Mouse (Mus musculus) lung, adult 2 months (tissue): ENCODE measurements around the gene Arhgef28. TPM values are rescaled to one million over a fixed set of nuclear protein-coding genes. Genes with fewer than 3 reads are reported as not detected.
A peak's percentile ranks its signal among the peaks of the same experiment; 100 is the strongest.

Experiments used
- DNase-seq: peaks from one replicate; pipeline ENCODE4 v3.0.0; 2022
- H3K4me1 ChIP-seq: fragments of 200-500 bp; 2 replicates; pipeline ENCODE4 v1.6.1; 2011; ENCODE audit warnings: low read length; ENCODE audit not compliant: control insufficient read depth, insufficient read depth
- H3K4me3 ChIP-seq: fragments of 200-500 bp; replicated peaks from 2 replicates; pipeline ENCODE3; 2011; ENCODE audit warnings: low read depth, mild to moderate bottlenecking, control low read depth, low read length; ENCODE audit errors: extremely low read depth
- CTCF ChIP-seq: fragments of 200-500 bp; IDR thresholded peaks from 2 replicates; pipeline ENCODE4 v1.5.1; 2011; ENCODE audit warnings: mild to moderate bottlenecking, low read length, control low read depth; ENCODE audit not compliant: insufficient read depth
- POLR2A ChIP-seq: fragments of 200-500 bp; IDR thresholded peaks from 2 replicates; pipeline ENCODE4 v1.6.1; 2011; ENCODE audit warnings: low read depth, mild to moderate bottlenecking, control low read depth, low read length, borderline replicate concordance; ENCODE audit errors: extremely low read depth
- WGBS: fragments of 180-500 bp; shearing (Covaris S2); methylation state at CpG from one replicate; pipeline ENCODE4 v1.1.7; 2018; 5-methylcytosine and 5-hydroxymethylcytosine counted together
- polyA plus RNA-seq: library from polyadenylated mRNA; depleted of rRNA; stranded (reverse); fragments of >200 nt; gene quantifications from 2 replicates; pipeline ENCODE4 v1.2.3, GENCODE M21; 2012; rRNA removed

The Arhgef28 gene
- polyA plus RNA-seq, result 14.6 and 16.0 TPM in 2 replicates

DNA sequence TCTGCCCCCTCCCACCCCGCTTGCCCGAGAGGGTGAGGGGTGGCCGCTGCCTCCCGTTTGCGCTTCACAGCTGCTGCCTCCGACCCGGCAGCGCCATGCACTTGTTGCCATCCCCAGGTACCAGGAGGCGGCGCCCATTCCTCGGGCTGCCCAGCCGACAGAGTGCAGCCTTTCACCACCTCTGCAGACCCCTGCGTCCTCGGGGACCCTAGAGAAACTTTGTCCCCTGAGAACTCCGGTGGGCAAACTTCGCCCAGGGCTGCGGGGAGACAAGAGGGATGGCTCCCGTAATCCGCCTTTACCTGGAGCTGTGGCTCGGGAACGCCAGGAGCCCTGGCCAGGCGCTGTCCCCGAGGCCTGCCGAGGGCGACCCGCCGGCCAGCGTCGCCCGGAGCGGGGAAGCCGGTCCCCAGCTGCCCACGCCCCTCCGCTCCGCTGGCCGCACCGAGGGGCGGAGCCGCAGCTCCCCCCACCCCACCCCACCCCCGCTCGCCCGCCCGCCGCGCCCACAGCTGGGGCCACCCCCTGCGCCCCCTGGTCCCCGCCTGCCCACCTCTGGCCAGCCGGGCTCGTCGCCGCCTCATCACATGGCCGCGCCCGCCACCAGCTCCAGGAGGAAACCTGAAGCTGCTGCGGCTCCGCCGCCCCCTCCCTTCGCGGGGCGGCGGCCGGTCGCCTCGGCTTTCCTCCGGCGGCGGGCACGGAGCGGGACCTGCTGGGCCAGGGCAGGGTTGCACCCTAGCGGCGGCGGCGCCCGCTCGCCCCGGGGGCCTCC, at the start of gene Arhgef28:
Gene Arhgef28, minus strand, starts transcription at position 669 of the 775 bp plus-strand sequence.
- no peak; the same call in 1 of the 2 replicates for TF ChIP-seq POLR2A
- peak; percentile 21; the same call in 1 of the 2 replicates for TF ChIP-seq CTCF
- under 1% methylated on average over 49 of the region's 76 CpGs for WGBS
- H3K4me1 ChIP-seq, result no peaks in the 10 kb centered on the region
- DNase-seq, result peak; percentile 74
- H3K4me3 ChIP-seq, result peak within 1 kb of the TSS; percentile 67

DNA sequence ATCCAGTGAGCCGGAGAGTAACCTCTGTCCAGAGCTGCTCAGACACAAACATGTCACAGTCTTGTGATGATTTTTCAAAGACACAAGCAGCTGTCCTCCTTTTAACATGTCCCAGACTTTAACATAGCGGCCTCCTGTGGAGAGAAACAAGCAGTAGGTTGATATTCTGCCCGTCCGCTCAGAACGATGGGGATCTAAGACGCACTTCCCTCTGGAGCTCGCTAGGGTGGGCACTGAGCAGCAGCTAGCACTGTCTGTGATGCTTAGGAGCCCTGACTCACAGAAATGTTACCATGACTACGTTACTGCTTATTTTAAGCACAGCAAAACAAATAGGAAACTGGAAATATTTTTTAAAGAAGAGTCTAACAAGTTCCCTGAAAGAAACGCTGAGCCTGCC, 48.7 kb upstream of the Arhgef28 start:
- Histone ChIP-seq H3K4me1 (no peaks in the 10 kb centered on the region), H3K4me3 (no peak overlapping the region)
- 76% methylated on average over 9 of the region's 9 CpGs for WGBS
- TF ChIP-seq CTCF, result no peak
- no peak for TF ChIP-seq POLR2A
- no peak for DNase-seq

DNA sequence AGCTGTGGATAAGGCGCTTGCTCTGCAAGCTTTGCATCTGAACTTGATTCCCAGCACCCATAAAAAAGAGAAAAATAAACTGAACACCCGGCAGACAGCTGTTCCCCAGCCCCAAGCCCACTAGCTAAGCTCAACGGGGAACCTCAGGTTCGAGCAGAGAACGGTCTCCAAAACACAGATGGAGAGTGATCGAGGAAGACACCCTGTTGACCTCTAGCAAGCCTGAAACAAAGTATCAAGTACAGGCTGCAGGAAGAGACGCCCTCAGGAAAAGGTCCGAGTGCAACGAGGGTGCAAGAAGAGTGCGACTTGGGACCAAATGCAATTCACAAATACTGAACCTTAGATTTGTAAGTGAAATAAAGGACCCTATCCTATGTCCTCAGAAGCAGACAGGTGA, 43.4 kb upstream of the Arhgef28 start:
- 88% methylated on average over 10 of the region's 10 CpGs for WGBS
- no peak overlapping the region for H3K4me3 ChIP-seq
- no peaks in the 10 kb centered on the region for H3K4me1 ChIP-seq
- DNase-seq, result no peak
- no peak for TF ChIP-seq POLR2A
- no peak for TF ChIP-seq CTCF

DNA sequence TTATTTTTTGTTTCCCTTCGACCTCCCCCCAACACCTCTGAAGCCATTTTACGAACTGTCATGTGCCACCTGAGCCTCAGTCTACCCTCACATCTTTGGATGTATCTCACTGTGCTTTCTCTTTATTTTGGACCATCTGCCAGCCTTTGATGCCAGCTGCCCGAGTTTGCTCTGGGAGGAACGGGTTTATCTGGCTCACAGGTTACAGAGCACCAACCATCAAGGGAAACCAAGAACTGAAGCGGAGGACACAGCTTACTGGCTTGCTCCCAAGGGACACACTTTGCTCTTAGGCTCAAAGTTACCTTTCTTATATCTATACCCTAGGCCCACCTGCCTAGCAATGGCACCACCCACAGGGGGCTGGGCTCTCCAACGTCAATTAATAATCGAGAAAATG, 39.1 kb upstream of the Arhgef28 start:
- no peak for DNase-seq
- Histone ChIP-seq H3K4me1 (no peaks in the 10 kb centered on the region), H3K4me3 (no peak overlapping the region)
- no peak for TF ChIP-seq POLR2A
- TF ChIP-seq CTCF, result no peak
- WGBS, result 70% methylated on average over 7 of the region's 7 CpGs

DNA sequence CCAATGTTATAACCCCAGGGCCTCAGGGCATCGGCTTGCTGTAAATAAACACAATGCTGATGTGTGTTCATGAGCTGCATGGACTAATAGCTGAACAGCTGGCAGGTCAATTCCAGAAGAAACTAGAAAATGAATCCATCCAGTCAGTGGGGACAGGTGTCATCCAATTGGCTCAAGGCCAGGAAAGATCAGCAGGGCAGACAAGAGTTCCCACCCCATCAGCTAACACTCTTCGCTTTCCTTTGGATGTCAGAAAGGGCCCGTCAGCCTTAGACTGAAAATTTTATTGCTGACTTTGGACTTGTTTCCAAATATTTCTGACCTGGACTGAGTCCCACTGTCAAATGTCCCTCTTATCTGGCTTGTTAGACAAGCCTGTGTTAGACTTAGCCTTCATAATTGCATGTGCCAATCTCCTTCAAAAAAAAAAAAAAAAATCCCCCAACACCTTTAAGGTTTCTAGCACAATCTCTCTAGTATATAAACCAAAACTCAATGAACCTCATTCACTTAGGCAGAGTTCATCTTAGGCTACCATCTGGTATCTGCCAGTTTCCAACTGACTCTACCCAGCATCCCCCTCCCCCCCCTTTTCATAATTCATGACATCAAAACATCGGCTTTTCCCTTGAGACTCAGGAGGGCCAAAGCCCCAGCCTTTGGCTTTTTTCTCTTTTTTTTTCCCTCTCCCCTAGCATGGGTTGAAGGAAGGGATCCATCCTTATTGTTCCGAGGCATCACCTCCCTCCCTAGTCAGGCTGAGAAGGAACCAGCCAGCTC, 38.5 kb upstream of the Arhgef28 start:
- WGBS, result 37% methylated on average over 5 of the region's 5 CpGs
- no peak for DNase-seq

DNA sequence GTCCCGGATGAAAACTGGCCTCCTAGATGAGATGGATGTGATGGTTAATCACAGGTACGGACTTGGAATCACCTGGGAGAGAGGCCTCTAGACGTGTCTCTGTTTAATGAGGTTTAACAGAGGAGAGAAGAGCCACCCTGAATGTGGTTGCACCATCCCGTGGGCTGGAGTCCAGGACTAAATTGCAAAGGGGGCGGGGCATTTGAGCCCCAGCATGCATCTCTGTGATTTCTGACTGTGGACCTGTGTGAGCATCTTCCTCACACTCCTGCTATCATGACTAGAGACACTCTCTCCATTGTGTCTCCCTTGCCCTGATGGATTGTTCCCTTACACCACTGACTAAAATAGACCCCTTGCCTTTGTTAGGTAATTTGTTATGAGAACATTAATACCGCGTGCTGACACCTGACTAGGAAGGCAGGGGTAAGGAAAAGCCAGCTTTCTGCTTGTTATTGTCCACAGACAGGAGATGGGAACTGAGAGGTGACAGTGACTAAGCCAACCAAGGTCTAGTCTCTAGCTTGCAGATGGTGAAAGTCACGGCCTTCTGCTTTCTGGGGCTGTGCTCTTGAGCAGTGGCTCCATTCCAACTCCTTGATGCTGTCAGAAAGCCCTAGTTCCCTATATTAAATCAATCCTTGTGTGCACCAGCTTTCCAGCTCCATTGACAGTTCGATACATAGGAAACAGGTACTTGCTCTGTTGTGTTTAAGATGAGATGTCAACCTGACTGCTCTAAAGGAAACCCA, 35.5 kb upstream of the Arhgef28 start:
- H3K4me1 ChIP-seq, result no peaks in the 10 kb centered on the region
- no peak overlapping the region for H3K4me3 ChIP-seq
- DNase-seq, result no peak
- TF ChIP-seq CTCF (no peak), POLR2A (no peak)
- WGBS, result 59% methylated on average over 9 of the region's 9 CpGs

More for the DNA sequence above, 38.5 kb upstream of the Arhgef28 start:
- no peak overlapping the region for H3K4me3 ChIP-seq
- no peaks in the 10 kb centered on the region for H3K4me1 ChIP-seq
- TF ChIP-seq CTCF (no peak), POLR2A (no peak)

DNA sequence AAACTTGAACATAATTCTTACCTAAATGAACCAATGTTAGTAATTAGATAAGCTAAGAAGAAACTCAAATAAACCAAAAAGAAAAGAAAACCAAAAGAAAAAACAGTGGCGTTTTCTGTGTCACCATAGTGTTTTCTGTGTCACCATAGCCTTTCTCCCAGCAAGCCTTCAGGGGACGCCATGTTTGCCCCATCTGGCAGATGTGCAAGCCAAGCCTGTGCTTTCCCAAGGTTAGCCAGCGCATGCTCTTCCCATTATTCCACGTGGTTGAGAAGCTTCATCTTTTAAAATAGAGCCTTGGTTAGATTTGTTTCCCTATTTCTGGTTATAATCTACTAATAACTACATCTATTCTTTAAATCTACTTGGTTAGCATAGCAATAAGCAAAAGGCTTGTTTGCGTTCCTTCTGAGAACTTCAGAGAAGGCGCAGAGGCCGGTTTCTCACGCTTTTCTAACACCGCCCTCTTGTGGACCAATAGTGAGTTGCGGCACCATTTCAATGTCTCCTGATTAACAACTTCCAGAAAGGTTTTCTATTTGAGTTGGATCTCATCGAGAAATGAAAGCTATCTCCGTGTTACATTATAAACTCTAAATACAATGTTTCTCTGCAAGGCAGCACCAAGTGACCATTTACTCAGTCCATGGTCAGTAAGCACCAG, 33.9 kb upstream of the Arhgef28 start:
- peak; percentile 59 for DNase-seq
- H3K4me1 ChIP-seq, result no peaks in the 10 kb centered on the region
- WGBS, result 17% methylated on average over 12 of the region's 12 CpGs
- no peak overlapping the region for H3K4me3 ChIP-seq
- peak; percentile 74 for TF ChIP-seq CTCF
- no peak for TF ChIP-seq POLR2A

DNA sequence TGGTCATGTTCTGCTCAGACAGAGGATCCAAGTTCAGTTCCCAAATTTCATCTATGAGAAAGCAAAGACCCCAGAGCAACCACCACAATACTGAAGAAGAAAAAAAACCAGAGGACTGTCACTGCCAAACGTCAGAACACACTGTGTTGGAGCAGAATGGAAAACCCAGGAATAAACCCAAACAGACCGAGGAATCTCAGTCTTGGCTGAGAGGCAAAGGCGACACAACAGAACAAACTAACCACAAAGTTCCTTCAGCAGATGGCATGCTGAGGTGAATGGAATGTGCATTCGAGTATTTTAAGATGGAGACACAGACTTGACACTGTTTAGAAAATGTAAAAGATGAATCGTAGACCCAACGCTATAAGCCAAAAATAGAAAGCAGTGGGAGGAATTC, 29.2 kb upstream of the Arhgef28 start:
- DNase-seq, result no peak
- TF ChIP-seq POLR2A (no peak), CTCF (no peak)
- Histone ChIP-seq H3K4me3 (no peak overlapping the region), H3K4me1 (no peaks in the 10 kb centered on the region)
- WGBS, result 52% methylated on average over 6 of the region's 6 CpGs

DNA sequence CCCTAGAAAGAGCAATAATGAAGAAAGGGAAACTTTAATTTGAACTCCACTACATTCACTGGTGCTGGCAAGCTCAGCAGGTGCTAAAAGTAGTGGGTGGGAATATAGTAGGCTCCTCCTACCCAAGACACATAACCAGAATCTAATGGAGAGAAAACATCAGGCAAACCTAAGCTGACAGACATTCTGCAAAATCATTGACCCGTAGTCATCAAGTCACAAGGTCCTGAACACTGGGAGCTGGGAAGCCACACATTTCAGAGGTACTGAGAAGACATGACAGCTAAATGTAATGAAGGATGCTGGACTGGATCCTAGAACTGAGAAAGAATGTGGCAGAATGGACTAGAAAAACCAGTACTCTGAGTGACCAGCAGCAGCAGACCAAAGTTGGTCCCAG, 24.3 kb upstream of the Arhgef28 start:
- H3K4me1 ChIP-seq, result no peaks in the 10 kb centered on the region
- no peak overlapping the region for H3K4me3 ChIP-seq
- no peak for DNase-seq
- TF ChIP-seq CTCF (no peak), POLR2A (no peak)
- WGBS, result 90% methylated on average over 1 of the region's 1 CpGs
